In the genomic region with DNA sequence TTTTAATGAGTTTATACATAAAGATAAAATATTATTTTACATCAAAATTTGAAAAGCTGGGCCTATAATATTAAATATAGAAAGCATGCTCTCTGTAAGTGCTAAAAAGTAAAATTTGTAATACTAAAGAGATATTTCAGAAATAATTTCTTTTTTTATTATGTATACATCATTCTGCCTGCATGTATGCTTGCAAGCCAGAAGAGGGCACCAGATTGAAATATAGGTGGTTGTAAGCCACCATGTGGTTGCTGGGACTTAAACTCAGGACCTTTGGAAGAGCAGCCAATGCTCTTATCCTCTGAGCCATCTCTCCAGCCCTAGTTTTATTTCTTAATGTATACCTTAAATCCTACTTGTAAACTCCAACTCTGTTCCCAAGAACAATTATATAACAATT, we compare ENCODE assay signal across 30 mouse cellular contexts.
A peak's percentile ranks its signal among the peaks of the same experiment; 100 is the strongest.
DNase-seq lines count a peak whose midpoint lies in the region; ATAC-seq and TF ChIP-seq lines count a peak whose summit lies in the region.
"Had no signal": no experiment of that assay in that cellular context is flagged by ENCODE, and none has a peak within 500 bp of the region (broad histone marks: within the 10 kb centered on the region; RNA-seq: fewer than 3 reads in every experiment).

No protein-coding gene starts in this region.

- H3K9me3 ChIP-seq in kidney, postnatal 0 days (replicated peaks; ENCODE audit: low read length) = no peaks in the 10 kb centered on the region
- no peaks in the 10 kb centered on the region for H3K9me3 ChIP-seq in lung, postnatal 0 days (ENCODE audit: low read length)
- no peaks in the 10 kb centered on the region for H3K9me3 ChIP-seq in stomach, postnatal 0 days (ENCODE audit: control insufficient read depth, low read length)
- H3K9me3 ChIP-seq: embryonic facial prominence, embryonic 13.5 days; forebrain, embryonic 10.5 days; forebrain, embryonic 15.5 days; heart, embryonic 12.5 days; hindbrain, embryonic 13.5 days; kidney, embryonic 15.5 days; liver, embryonic 15.5 days; midbrain, embryonic 15.5 days; neural tube, embryonic 12.5 days had no signal

- H3K36me3 ChIP-seq in kidney, postnatal 0 days (ENCODE audit: insufficient read depth, low read length) = no peaks in the 10 kb centered on the region
- H3K36me3 ChIP-seq in lung, postnatal 0 days (ENCODE audit: insufficient read depth, low read length) = no peaks in the 10 kb centered on the region
- H3K36me3 ChIP-seq in stomach, postnatal 0 days (ENCODE audit: control insufficient read depth, insufficient read depth, low read length) = no peaks in the 10 kb centered on the region
- H3K36me3 ChIP-seq: embryonic facial prominence, embryonic 13.5 days; forebrain, embryonic 10.5 days; forebrain, embryonic 15.5 days; heart, embryonic 12.5 days; hindbrain, embryonic 13.5 days; kidney, embryonic 15.5 days; liver, embryonic 15.5 days; midbrain, embryonic 15.5 days; neural tube, embryonic 12.5 days had no signal

- no peak for DNase-seq in kidney, postnatal 0 days (ENCODE audit: low spot score)
- no peak for DNase-seq in kidney, adult 9 months
- no peak for DNase-seq in lung, postnatal 0 days (ENCODE audit: low spot score)
- no peak for DNase-seq in lung, postnatal 14 days
- DNase-seq in ES-CJ7 (ENCODE audit: low read depth, low spot score) = peak; percentile 25
- DNase-seq in stomach, postnatal 0 days (ENCODE audit: low spot score) = no peak
- DNase-seq: adrenal gland, adult 8-10 months; B cell, adult 2 months; cerebellum, adult 9-10 months; gastrocnemius, postnatal 14 days; heart, adult 11 months; heart, postnatal 4 days; kidney, adult 11 months; kidney, postnatal 36 days; layer of hippocampus, postnatal 36 days; liver; right cerebral cortex, adult 18-20 months; spleen, adult 18-20 months; thymus, adult 2 months; thymus, postnatal 36 days had no signal

- no peak overlapping the region for H3K27ac ChIP-seq in kidney, postnatal 0 days
- no peak overlapping the region for H3K27ac ChIP-seq in lung, postnatal 0 days (ENCODE audit: low read length)
- H3K27ac ChIP-seq in stomach, postnatal 0 days (replicated peaks) = no peak overlapping the region
- H3K27ac ChIP-seq: embryonic facial prominence, embryonic 13.5 days; forebrain, embryonic 10.5 days; forebrain, embryonic 15.5 days; hindbrain, embryonic 13.5 days; kidney, embryonic 15.5 days; liver, embryonic 15.5 days; midbrain, embryonic 15.5 days; neural tube, embryonic 12.5 days had no signal

- H3K4me3 ChIP-seq in kidney, postnatal 0 days (replicated peaks; ENCODE audit: low read depth, low read length) = no peak overlapping the region
- H3K4me3 ChIP-seq in lung, postnatal 0 days (ENCODE audit: low read depth, low read length) = no peak overlapping the region
- no peak overlapping the region for H3K4me3 ChIP-seq in stomach, postnatal 0 days (ENCODE audit: low read depth, low read length)
- H3K4me3 ChIP-seq: embryonic facial prominence, embryonic 13.5 days; forebrain, embryonic 10.5 days; forebrain, embryonic 15.5 days; heart, embryonic 12.5 days; hindbrain, embryonic 13.5 days; kidney, embryonic 15.5 days; liver, embryonic 15.5 days; midbrain, embryonic 15.5 days; neural tube, embryonic 12.5 days had no signal

- H3K9ac ChIP-seq in kidney, postnatal 0 days (ENCODE audit: low read depth, low read length) = no peak overlapping the region
- no peak overlapping the region for H3K9ac ChIP-seq in lung, postnatal 0 days (replicated peaks; ENCODE audit: low read depth)
- no peak overlapping the region for H3K9ac ChIP-seq in stomach, postnatal 0 days (ENCODE audit: low read length)
- H3K9ac ChIP-seq: embryonic facial prominence, embryonic 13.5 days; forebrain, embryonic 15.5 days; heart, embryonic 12.5 days; hindbrain, embryonic 13.5 days; kidney, embryonic 15.5 days; liver, embryonic 15.5 days; midbrain, embryonic 15.5 days; neural tube, embryonic 12.5 days had no signal

- no peaks in the 10 kb centered on the region for H3K27me3 ChIP-seq in kidney, postnatal 0 days (ENCODE audit: insufficient read depth, low read length)
- H3K27me3 ChIP-seq in lung, postnatal 0 days (replicated peaks; ENCODE audit: insufficient read depth, low read length) = no peaks in the 10 kb centered on the region
- H3K27me3 ChIP-seq in stomach, postnatal 0 days (ENCODE audit: control insufficient read depth, insufficient read depth, low read length) = no peaks in the 10 kb centered on the region
- H3K27me3 ChIP-seq: embryonic facial prominence, embryonic 13.5 days; forebrain, embryonic 15.5 days; heart, embryonic 12.5 days; hindbrain, embryonic 13.5 days; kidney, embryonic 15.5 days; liver, embryonic 15.5 days; midbrain, embryonic 15.5 days; neural tube, embryonic 12.5 days had no signal

- TF ChIP-seq EP300 in lung, postnatal 0 days (IDR thresholded peaks at IDR 0.05) = no peak
- no peak for TF ChIP-seq EP300 in stomach, postnatal 0 days (optimal IDR thresholded peaks at IDR 0.05)

- TF ChIP-seq CTCF in kidney, postnatal 0 days (IDR thresholded peaks at IDR 0.05; ENCODE audit: low read depth) = peak; percentile 26; the same call in 1 of the 2 replicates
- TF ChIP-seq CTCF in lung, postnatal 0 days (IDR thresholded peaks at IDR 0.05) = peak; percentile 15; the same call in 1 of the 2 replicates
- peak; percentile 34 for TF ChIP-seq CTCF in stomach, postnatal 0 days (IDR thresholded peaks at IDR 0.05; ENCODE audit: low read depth)

- ATAC-seq in kidney, postnatal 0 days (replicated peaks; ENCODE audit: low FRiP score, low read depth) = no peak
- ATAC-seq in lung, postnatal 0 days = no peak
- no peak for ATAC-seq in stomach, postnatal 0 days (ENCODE audit: low FRiP score, low TSS enrichment)
- no peak for ATAC-seq in frontal cortex, adult (ENCODE audit: low TSS enrichment)
- ATAC-seq: forebrain, embryonic 15.5 days; midbrain, embryonic 15.5 days had no signal

- no peak overlapping the region for H3K4me2 ChIP-seq in kidney, postnatal 0 days (ENCODE audit: low read length)
- no peak overlapping the region for H3K4me2 ChIP-seq in lung, postnatal 0 days (replicated peaks; ENCODE audit: low read depth, low read length)
- no peak overlapping the region for H3K4me2 ChIP-seq in stomach, postnatal 0 days (replicated peaks; ENCODE audit: low read depth)
- H3K4me2 ChIP-seq: embryonic facial prominence, embryonic 13.5 days; forebrain, embryonic 15.5 days; heart, embryonic 12.5 days; hindbrain, embryonic 13.5 days; kidney, embryonic 15.5 days; liver, embryonic 15.5 days; midbrain, embryonic 15.5 days; neural tube, embryonic 12.5 days had no signal

- H3K4me1 ChIP-seq in kidney, postnatal 0 days (replicated peaks; ENCODE audit: insufficient read depth, low read length) = no peaks in the 10 kb centered on the region
- H3K4me1 ChIP-seq in lung, postnatal 0 days (ENCODE audit: insufficient read depth, low read depth, low read length) = no peaks in the 10 kb centered on the region
- H3K4me1 ChIP-seq in stomach, postnatal 0 days (replicated peaks; ENCODE audit: control insufficient read depth, insufficient read depth) = no peaks in the 10 kb centered on the region
- H3K4me1 ChIP-seq: embryonic facial prominence, embryonic 13.5 days; forebrain, embryonic 10.5 days; forebrain, embryonic 15.5 days; heart, embryonic 12.5 days; hindbrain, embryonic 13.5 days; kidney, embryonic 15.5 days; liver, embryonic 15.5 days; midbrain, embryonic 15.5 days; neural tube, embryonic 12.5 days had no signal
